Mouse (Mus musculus): ENCODE results near the gene Wdr24. TPM values are rescaled to one million over a fixed set of nuclear protein-coding genes. Genes with fewer than 3 reads are reported as not detected.

Gene Wdr24
- polyA plus RNA-seq, 1 experiment from 2014 or later = 27.4 TPM

DNA sequence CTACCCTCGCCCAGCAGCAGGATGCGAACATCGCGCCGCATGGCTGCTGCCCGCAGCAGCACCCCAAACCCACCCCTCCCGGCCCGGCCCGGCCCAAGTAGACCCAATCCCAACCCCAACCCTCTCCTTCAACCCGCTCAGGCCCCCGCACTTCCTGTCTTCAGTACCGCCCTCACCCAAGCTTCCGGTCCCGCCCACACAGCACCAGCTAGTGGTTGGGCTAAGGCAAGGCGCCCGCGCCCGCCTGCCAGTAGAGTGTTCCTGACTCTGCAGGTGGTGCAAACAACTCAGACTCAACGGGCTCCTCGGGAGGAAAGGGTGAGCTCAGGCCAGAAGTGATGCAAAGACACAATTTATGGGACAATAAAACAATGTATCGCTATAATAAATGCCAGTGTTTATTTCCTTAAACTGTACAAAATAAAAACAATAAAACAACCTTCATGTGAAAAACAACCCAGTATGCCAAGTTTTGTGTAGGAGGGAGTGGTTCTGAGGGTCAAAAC is 21.0 kb downstream of the Wdr24 start, which contains the start of gene Rhot2:
Gene Rhot2, minus strand, starts transcription at position 456 of the 506 bp plus-strand sequence.
- Histone ChIP-seq H3K36me3 (ENCODE audit: control insufficient read depth, insufficient read depth, low read length) (peaks cover 23% of the 10 kb centered on the region), H3K9ac (ENCODE audit: low read length) (peak within 1 kb of the TSS; percentile 89), H3K4me3 (ENCODE audit: low read depth, low read length) (peak within 1 kb of the TSS; percentile 90), H3K4me1 (ENCODE audit: control insufficient read depth, insufficient read depth, low read length) (peaks cover 8% of the 10 kb centered on the region), H3K27me3 (ENCODE audit: control insufficient read depth, insufficient read depth, low read length) (no peaks in the 10 kb centered on the region), H3K4me2 (peak within 1 kb of the TSS; percentile 94), H3K27ac (ENCODE audit: low read depth, low read length) (no peak within 1 kb of the TSS; the same call in 1 of the 2 replicates), H3K9me3 (ENCODE audit: control insufficient read depth, low read length) (no peaks in the 10 kb centered on the region)
- peak; percentile 99 for DNase-seq (ENCODE audit: low spot score, missing footprints)
- 1% methylated on average over 21 of the region's 21 CpGs for WGBS
- peak; percentile 96 for ATAC-seq (ENCODE audit: low FRiP score)

DNA sequence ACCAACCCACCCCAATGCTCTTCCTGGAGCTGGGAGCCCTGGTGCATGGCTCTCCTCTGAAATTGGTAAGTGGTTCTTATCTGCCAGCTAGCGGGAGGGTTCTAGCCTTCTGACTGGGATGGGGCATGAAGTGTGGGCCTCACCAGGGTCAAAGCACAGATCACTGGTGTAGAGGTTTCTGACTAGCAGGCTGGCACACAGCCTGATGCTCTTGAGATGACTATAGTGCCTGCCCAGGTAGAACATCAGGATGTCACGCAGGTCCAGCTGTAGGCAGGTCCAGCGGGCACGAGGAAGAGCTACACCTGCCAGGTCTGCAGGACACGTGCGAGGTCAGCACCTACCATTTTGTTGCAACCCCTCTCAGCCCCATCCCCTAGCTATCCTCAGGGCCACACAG is 36.8 kb downstream of the Wdr24 start:
- ATAC-seq (ENCODE audit: low FRiP score) = no peak
- WGBS = 84% methylated on average over 6 of the region's 6 CpGs
- no peak overlapping the region for H3K27ac ChIP-seq (ENCODE audit: low read depth, low read length)

DNA sequence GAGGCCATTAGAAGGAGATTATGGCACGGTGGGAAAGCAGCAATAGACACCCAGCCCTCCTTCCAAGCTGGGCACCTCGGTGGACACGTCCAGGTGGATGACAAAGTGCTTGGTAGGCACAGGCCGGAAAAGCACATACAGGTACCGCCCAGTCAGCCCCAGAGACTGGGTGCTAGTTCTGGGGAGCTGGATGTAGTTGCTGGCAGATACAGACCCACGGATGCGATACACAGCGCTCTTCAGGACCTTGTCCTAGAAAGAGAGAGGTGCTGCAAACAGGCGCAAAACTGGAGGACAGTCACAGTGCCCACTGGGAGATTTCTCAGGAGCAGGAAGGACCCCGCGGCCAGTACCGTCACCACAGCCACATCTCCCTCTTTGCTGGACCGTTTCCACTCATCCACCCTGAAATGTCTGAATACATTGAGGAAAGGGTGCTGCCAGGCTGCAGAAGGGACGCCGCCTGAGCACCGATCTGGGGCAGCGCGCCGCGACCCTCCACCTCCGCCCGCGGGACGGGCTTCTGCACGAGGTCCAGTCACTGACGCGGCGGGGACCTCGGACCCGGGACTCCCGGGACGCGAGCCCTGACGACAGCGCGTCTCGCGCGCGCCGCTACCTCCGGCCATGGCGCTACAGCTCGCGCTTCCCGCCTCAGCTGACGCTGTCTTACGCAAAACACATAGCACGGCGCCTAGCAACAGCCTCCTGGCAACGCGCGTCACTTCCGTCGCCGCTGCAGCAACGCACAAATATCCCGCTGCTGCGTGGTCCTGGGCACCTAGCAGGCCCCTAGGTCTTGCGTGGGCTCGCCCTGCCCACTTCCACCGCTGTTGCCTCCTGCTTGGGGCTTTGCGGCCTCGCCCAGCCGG is 37.6 kb downstream of the Wdr24 start, which contains the start of gene Wdr90:
Gene Wdr90, minus strand, starts transcription at position 670 of the 872 bp plus-strand sequence.
- H3K27me3 ChIP-seq (ENCODE audit: control insufficient read depth, insufficient read depth, low read length) = no peaks in the 10 kb centered on the region
- no peaks in the 10 kb centered on the region for H3K36me3 ChIP-seq (ENCODE audit: control insufficient read depth, insufficient read depth, low read length)
- peaks cover 17% of the 10 kb centered on the region for H3K4me1 ChIP-seq (ENCODE audit: control insufficient read depth, insufficient read depth, low read length)
- 3% methylated on average over 65 of the region's 65 CpGs for WGBS
- peak within 1 kb of the TSS; percentile 63 for H3K4me3 ChIP-seq (ENCODE audit: low read depth, low read length)
- peak within 1 kb of the TSS; percentile 62 for H3K27ac ChIP-seq (ENCODE audit: low read depth, low read length)
- DNase-seq (ENCODE audit: low spot score, missing footprints) (peak; percentile 98), ATAC-seq (ENCODE audit: low FRiP score) (peak; percentile 94)
- H3K4me2 ChIP-seq = peak within 1 kb of the TSS; percentile 86
- no peaks in the 10 kb centered on the region for H3K9me3 ChIP-seq (ENCODE audit: control insufficient read depth, low read length)
- H3K9ac ChIP-seq (ENCODE audit: low read length) = peak within 1 kb of the TSS; percentile 84

More for the DNA sequence above, 36.8 kb downstream of the Wdr24 start:
- peak overlapping the region; percentile 63 for H3K4me3 ChIP-seq (ENCODE audit: low read depth, low read length)
- H3K9me3 ChIP-seq (ENCODE audit: control insufficient read depth, low read length) = no peaks in the 10 kb centered on the region
- DNase-seq (ENCODE audit: low spot score, missing footprints) = no peak
- H3K4me1 ChIP-seq (ENCODE audit: control insufficient read depth, insufficient read depth, low read length) = peaks cover 17% of the 10 kb centered on the region
- no peaks in the 10 kb centered on the region for H3K27me3 ChIP-seq (ENCODE audit: control insufficient read depth, insufficient read depth, low read length)
- peak overlapping the region; percentile 84 for H3K9ac ChIP-seq (ENCODE audit: low read length)
- peak overlapping the region; percentile 86 for H3K4me2 ChIP-seq
- no peaks in the 10 kb centered on the region for H3K36me3 ChIP-seq (ENCODE audit: control insufficient read depth, insufficient read depth, low read length)

DNA sequence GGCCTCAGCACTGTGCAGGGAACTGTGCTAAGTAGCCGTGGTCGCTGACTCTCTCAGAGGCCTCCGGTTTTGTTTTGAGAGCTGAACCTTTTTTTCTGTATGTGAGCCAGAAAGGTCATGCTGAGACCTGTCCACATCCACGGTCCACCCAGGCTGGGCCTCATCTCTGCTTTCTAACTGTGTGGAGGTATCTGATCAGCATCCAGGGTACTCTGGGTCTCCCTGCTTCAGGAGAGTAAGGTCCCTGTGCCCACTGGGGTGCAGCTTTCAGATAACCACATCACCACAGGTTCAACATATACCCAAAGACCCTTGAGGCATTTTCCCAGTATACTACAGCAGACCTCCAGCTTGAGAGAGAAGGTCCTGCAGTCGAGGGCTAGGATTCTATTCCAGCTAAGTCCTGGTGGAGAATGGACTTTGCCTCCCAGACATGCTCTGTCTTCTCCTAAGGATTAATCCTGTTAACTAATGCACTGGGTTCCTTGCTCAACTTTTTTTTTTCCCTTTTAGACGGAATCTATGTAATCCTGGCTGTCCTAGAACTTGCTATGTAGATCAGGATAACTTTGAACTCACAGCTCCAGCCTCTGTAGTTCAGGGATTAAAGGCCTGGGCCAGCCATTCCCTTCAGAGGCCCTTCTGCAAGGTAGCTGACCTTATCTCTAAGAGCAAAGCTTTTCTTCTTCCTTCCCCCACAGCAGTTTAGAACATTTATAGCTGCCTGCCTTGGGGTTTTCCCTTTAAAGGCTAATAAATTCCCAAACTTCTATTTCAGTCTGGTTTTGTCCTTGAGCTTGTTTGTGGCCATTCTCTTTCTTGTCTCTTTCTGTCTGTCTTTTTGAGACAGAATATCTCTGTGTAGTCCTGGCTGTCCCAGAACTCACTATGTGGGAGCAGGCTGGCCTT is 38.5 kb downstream of the Wdr24 start:
- H3K27ac ChIP-seq (ENCODE audit: low read depth, low read length) = peak overlapping the region; percentile 62
- H3K4me1 ChIP-seq (ENCODE audit: control insufficient read depth, insufficient read depth, low read length) = peaks cover 17% of the 10 kb centered on the region
- H3K9me3 ChIP-seq (ENCODE audit: control insufficient read depth, low read length) = no peaks in the 10 kb centered on the region
- H3K4me3 ChIP-seq (ENCODE audit: low read depth, low read length) = peak overlapping the region; percentile 63
- peak overlapping the region; percentile 86 for H3K4me2 ChIP-seq
- H3K27me3 ChIP-seq (ENCODE audit: control insufficient read depth, insufficient read depth, low read length) = no peaks in the 10 kb centered on the region
- ATAC-seq (ENCODE audit: low FRiP score) (no peak; the same call in 1 of the 2 replicates), DNase-seq (ENCODE audit: low spot score, missing footprints) (peak; percentile 92)
- WGBS = 11% methylated on average over 6 of the region's 6 CpGs
- no peaks in the 10 kb centered on the region for H3K36me3 ChIP-seq (ENCODE audit: control insufficient read depth, insufficient read depth, low read length)
- H3K9ac ChIP-seq (ENCODE audit: low read length) = peak overlapping the region; percentile 84

DNA sequence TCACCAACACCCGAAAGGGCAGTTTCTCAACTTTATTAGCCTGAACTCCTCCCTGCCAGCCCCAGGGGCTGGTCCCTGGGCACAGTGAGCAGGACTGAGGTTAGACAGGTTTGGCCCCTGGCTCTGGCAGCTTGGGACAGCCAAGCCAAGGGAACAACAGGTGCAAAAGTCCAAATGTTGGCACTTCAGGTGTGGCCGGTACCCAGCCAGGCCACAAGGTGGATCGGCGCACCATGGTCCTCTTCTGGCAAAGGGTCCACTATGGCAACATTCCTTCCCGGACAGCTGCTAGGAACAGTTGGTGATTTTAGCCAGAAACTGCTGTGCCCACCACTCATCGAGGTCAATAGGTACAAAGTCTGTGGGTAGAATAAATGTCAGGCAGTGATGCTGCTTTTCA is 40.3 kb downstream of the Wdr24 start:
- Histone ChIP-seq H3K4me1 (ENCODE audit: control insufficient read depth, insufficient read depth, low read length) (peaks cover 22% of the 10 kb centered on the region), H3K36me3 (ENCODE audit: control insufficient read depth, insufficient read depth, low read length) (no peaks in the 10 kb centered on the region), H3K4me2 (no peak overlapping the region), H3K4me3 (ENCODE audit: low read depth, low read length) (no peak overlapping the region), H3K27ac (ENCODE audit: low read depth, low read length) (no peak overlapping the region), H3K9ac (ENCODE audit: low read length) (no peak overlapping the region), H3K27me3 (ENCODE audit: control insufficient read depth, insufficient read depth, low read length) (no peaks in the 10 kb centered on the region), H3K9me3 (ENCODE audit: control insufficient read depth, low read length) (no peaks in the 10 kb centered on the region)
- WGBS = 89% methylated on average over 6 of the region's 6 CpGs
- ATAC-seq (ENCODE audit: low FRiP score) = no peak
- no peak for DNase-seq (ENCODE audit: low spot score, missing footprints)

DNA sequence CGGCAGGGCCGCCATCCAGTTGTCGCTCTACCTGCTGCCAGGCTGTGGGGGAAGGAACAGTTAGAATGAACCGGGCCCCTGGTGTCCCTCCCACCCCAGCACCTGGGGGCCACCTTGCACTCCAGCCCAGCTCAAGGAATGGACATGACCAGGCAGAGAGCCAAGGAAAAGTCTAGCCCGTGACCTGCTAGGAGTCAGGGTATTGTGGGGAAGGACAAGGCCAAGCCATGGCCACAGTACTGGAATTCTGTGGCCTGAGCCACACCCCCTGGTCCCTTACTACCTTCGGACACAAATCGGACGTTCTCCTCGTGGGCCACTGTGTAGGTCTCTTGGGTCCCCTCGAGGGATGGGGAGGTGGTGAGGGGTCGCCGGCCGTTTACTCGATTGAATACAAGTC is 40.9 kb downstream of the Wdr24 start:
- 89% methylated on average over 14 of the region's 14 CpGs for WGBS
- no peak for ATAC-seq (ENCODE audit: low FRiP score)

DNA sequence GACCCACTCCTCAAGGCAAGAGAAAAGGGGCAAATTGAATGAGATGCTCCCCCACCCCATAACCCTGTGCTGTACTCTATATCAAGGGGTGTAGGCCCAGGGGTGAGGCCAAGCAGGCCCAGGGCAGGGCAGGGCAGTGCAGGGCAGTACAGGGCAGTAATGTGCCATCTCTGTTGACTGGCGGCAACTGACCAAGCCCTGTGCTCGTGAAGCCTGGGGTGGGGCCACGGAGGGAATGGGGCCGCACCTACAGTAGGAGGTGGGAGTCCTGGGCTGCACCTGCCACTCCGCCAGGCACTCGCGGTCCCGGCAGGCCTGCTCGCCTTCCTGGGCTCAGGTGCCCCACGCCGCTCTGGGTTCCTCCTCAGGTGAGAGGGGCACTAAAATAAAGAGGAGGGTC is 41.9 kb downstream of the Wdr24 start:
- ATAC-seq (ENCODE audit: low FRiP score) (no peak), DNase-seq (ENCODE audit: low spot score, missing footprints) (no peak)
- Histone ChIP-seq H3K27ac (ENCODE audit: low read depth, low read length) (no peak overlapping the region), H3K9me3 (ENCODE audit: control insufficient read depth, low read length) (no peaks in the 10 kb centered on the region), H3K4me2 (no peak overlapping the region), H3K9ac (ENCODE audit: low read length) (no peak overlapping the region), H3K27me3 (ENCODE audit: control insufficient read depth, insufficient read depth, low read length) (no peaks in the 10 kb centered on the region), H3K4me1 (ENCODE audit: control insufficient read depth, insufficient read depth, low read length) (peaks cover 23% of the 10 kb centered on the region), H3K4me3 (ENCODE audit: low read depth, low read length) (no peak overlapping the region), H3K36me3 (ENCODE audit: control insufficient read depth, insufficient read depth, low read length) (no peaks in the 10 kb centered on the region)
- 95% methylated on average over 11 of the region's 11 CpGs for whole genome bisulfite sequencing

More for the DNA sequence above, 40.9 kb downstream of the Wdr24 start:
- Histone ChIP-seq H3K9me3 (ENCODE audit: control insufficient read depth, low read length) (no peaks in the 10 kb centered on the region), H3K4me3 (ENCODE audit: low read depth, low read length) (no peak overlapping the region), H3K4me1 (ENCODE audit: control insufficient read depth, insufficient read depth, low read length) (peaks cover 26% of the 10 kb centered on the region), H3K27me3 (ENCODE audit: control insufficient read depth, insufficient read depth, low read length) (no peaks in the 10 kb centered on the region), H3K4me2 (no peak overlapping the region), H3K36me3 (ENCODE audit: control insufficient read depth, insufficient read depth, low read length) (no peaks in the 10 kb centered on the region), H3K9ac (ENCODE audit: low read length) (no peak overlapping the region), H3K27ac (ENCODE audit: low read depth, low read length) (no peak overlapping the region)
- DNase-seq (ENCODE audit: low spot score, missing footprints) = no peak

DNA sequence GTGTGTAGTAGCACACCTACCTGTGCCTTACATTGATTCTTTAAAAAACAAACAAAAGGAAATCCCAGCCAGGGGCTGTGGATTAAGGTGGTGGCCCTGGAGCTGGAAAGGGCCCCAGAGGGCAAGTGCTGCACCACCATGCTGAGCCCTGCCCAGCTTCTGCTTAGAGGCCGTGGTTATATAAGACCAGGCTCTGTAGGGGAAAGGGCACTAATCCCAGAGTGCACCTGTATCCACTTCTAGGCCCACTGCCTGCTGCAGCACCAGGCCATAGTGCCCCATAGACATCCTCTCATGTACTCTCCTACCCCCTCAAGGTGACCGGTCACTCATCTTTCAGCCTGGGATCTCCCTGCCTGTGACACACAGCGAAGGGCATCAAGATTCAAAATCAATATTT is 42.7 kb downstream of the Wdr24 start:
- ATAC-seq (ENCODE audit: low FRiP score) (no peak), DNase-seq (ENCODE audit: low spot score, missing footprints) (no peak)
- peaks cover 15% of the 10 kb centered on the region for H3K4me1 ChIP-seq (ENCODE audit: control insufficient read depth, insufficient read depth, low read length)
- no peak overlapping the region for H3K9ac ChIP-seq (ENCODE audit: low read length)
- no peak overlapping the region for H3K27ac ChIP-seq (ENCODE audit: low read depth, low read length)
- H3K36me3 ChIP-seq (ENCODE audit: control insufficient read depth, insufficient read depth, low read length) = no peaks in the 10 kb centered on the region
- H3K27me3 ChIP-seq (ENCODE audit: control insufficient read depth, insufficient read depth, low read length) = no peaks in the 10 kb centered on the region
- no peaks in the 10 kb centered on the region for H3K9me3 ChIP-seq (ENCODE audit: control insufficient read depth, low read length)
- H3K4me3 ChIP-seq (ENCODE audit: low read depth, low read length) = no peak overlapping the region
- 89% methylated on average over 3 of the region's 3 CpGs for WGBS
- no peak overlapping the region for H3K4me2 ChIP-seq

Measured in midbrain, embryonic 11.5 days (tissue).